In genomic region chr17:45756831-45757230, GRCm38 (mm10) we compare ENCODE assay signal across 32 mouse cellular contexts. TPM values are rescaled to one million over a fixed set of nuclear protein-coding genes. Genes with fewer than 3 reads are reported as not detected.
A peak's percentile ranks its signal among the peaks of the same experiment; 100 is the strongest.
DNase-seq lines count a peak whose midpoint lies in the region; ATAC-seq and TF ChIP-seq lines count a peak whose summit lies in the region.
"Had no signal": no experiment of that assay in that cellular context is flagged by ENCODE, and none has a peak within 500 bp of the region (broad histone marks: within the 10 kb centered on the region; RNA-seq: fewer than 3 reads in every experiment).

No protein-coding gene starts in this region.

- no peak for TF ChIP-seq CTCF in lung, postnatal 0 days (IDR thresholded peaks at IDR 0.05)

- no peaks in the 10 kb centered on the region; the same call in 1 of the 2 replicates for H3K27me3 ChIP-seq in neural tube, embryonic 14.5 days (ENCODE audit: control insufficient read depth, insufficient read depth, low read length)
- no peaks in the 10 kb centered on the region for H3K27me3 ChIP-seq in neural tube, embryonic 15.5 days (replicated peaks)
- 0 out of 2 replicates have a peak, but pooled peaks cover 3% of the 10 kb centered on the region for H3K27me3 ChIP-seq in limb, embryonic 13.5 days
- H3K27me3 ChIP-seq in midbrain, embryonic 15.5 days (replicated peaks) = no peaks in the 10 kb centered on the region
- no peaks in the 10 kb centered on the region for H3K27me3 ChIP-seq in lung, postnatal 0 days (replicated peaks; ENCODE audit: insufficient read depth, low read length)
- H3K27me3 ChIP-seq: forebrain, embryonic 15.5 days; hindbrain, embryonic 12.5 days; neural tube, embryonic 13.5 days; stomach, embryonic 15.5 days had no signal

- no peaks in the 10 kb centered on the region for H3K36me3 ChIP-seq in neural tube, embryonic 14.5 days (ENCODE audit: control insufficient read depth, insufficient read depth, low read length)
- no peaks in the 10 kb centered on the region for H3K36me3 ChIP-seq in neural tube, embryonic 15.5 days
- H3K36me3 ChIP-seq in limb, embryonic 13.5 days = no peaks in the 10 kb centered on the region
- H3K36me3 ChIP-seq in midbrain, embryonic 15.5 days (replicated peaks) = no peaks in the 10 kb centered on the region
- no peaks in the 10 kb centered on the region for H3K36me3 ChIP-seq in lung, postnatal 0 days (ENCODE audit: insufficient read depth, low read length)
- H3K36me3 ChIP-seq: forebrain, embryonic 15.5 days; hindbrain, embryonic 12.5 days; liver, embryonic 12.5 days; neural tube, embryonic 13.5 days; stomach, embryonic 15.5 days had no signal

- ATAC-seq in neural tube, embryonic 14.5 days (ENCODE audit: low read depth) = no peak
- no peak for ATAC-seq in neural tube, embryonic 15.5 days (ENCODE audit: low FRiP score)
- ATAC-seq in limb, embryonic 13.5 days (ENCODE audit: low FRiP score, low read depth) = 0 out of 2 replicates have a peak, but pooled peaks have one; percentile 10
- ATAC-seq in midbrain, embryonic 15.5 days (replicated peaks) = no peak
- no peak for ATAC-seq in lung, postnatal 0 days
- ATAC-seq: activated CD4-positive, CD25-positive, alpha-beta regulatory T cell, adult 4 months; forebrain, embryonic 15.5 days; intestine, embryonic 16.5 days; liver, embryonic 12.5 days; liver, postnatal 0 days had no signal

- peak; percentile 29 for DNase-seq in embryo, embryonic 10 days (ENCODE audit: low spot score)
- DNase-seq in embryo, embryonic 10.5 days (ENCODE audit: low spot score) = no peak
- no peak for DNase-seq in lung, postnatal 0 days (ENCODE audit: low spot score)
- DNase-seq: adrenal gland, adult 2 months; adrenal gland, postnatal 36 days; cerebellum, adult 8-10 months; cerebellum, postnatal 36 days; gastrocnemius, adult 2 months; heart, postnatal 14 days; kidney, adult 8-10 months; kidney, postnatal 4 days; layer of hippocampus, postnatal 36 days; liver, postnatal 0 days; retina, postnatal 1 day; right cerebral cortex, postnatal 14 days had no signal

- H3K9ac ChIP-seq in neural tube, embryonic 14.5 days (replicated peaks; ENCODE audit: low read depth, low read length) = 0 out of 2 replicates have a peak overlapping the region, but pooled peaks have one; percentile 16
- H3K9ac ChIP-seq in neural tube, embryonic 15.5 days (replicated peaks) = no peak overlapping the region
- no peak overlapping the region; the same call in 1 of the 2 replicates for H3K9ac ChIP-seq in limb, embryonic 13.5 days
- H3K9ac ChIP-seq in midbrain, embryonic 15.5 days = no peak overlapping the region
- no peak overlapping the region for H3K9ac ChIP-seq in lung, postnatal 0 days (replicated peaks; ENCODE audit: low read depth)
- H3K9ac ChIP-seq: forebrain, embryonic 15.5 days; hindbrain, embryonic 12.5 days; liver, embryonic 12.5 days; liver, postnatal 0 days; neural tube, embryonic 13.5 days; stomach, embryonic 15.5 days had no signal

- H3K4me2 ChIP-seq in neural tube, embryonic 14.5 days (ENCODE audit: low read depth, low read length) = no peak overlapping the region
- H3K4me2 ChIP-seq in neural tube, embryonic 15.5 days = no peak overlapping the region
- no peak overlapping the region; the same call in 1 of the 2 replicates for H3K4me2 ChIP-seq in limb, embryonic 13.5 days (replicated peaks)
- H3K4me2 ChIP-seq in midbrain, embryonic 15.5 days = no peak overlapping the region
- no peak overlapping the region for H3K4me2 ChIP-seq in lung, postnatal 0 days (replicated peaks; ENCODE audit: low read depth, low read length)
- H3K4me2 ChIP-seq: forebrain, embryonic 15.5 days; hindbrain, embryonic 12.5 days; liver, embryonic 12.5 days; midbrain, embryonic 11.5 days; neural tube, embryonic 13.5 days; stomach, embryonic 15.5 days had no signal

- H3K4me1 ChIP-seq in neural tube, embryonic 14.5 days (ENCODE audit: control insufficient read depth, insufficient read depth, low read length) = 0 out of 2 replicates have a peak, but pooled peaks cover 6% of the 10 kb centered on the region
- H3K4me1 ChIP-seq in neural tube, embryonic 15.5 days = peaks cover 25% of the 10 kb centered on the region
- peaks cover 26% of the 10 kb centered on the region for H3K4me1 ChIP-seq in limb, embryonic 13.5 days
- 0 out of 2 replicates have a peak, but pooled peaks cover 5% of the 10 kb centered on the region for H3K4me1 ChIP-seq in midbrain, embryonic 15.5 days
- no peaks in the 10 kb centered on the region for H3K4me1 ChIP-seq in lung, postnatal 0 days (ENCODE audit: insufficient read depth, low read depth, low read length)

- no peaks in the 10 kb centered on the region for H3K9me3 ChIP-seq in neural tube, embryonic 14.5 days (ENCODE audit: control insufficient read depth, low read length)
- H3K9me3 ChIP-seq in neural tube, embryonic 15.5 days (replicated peaks) = no peaks in the 10 kb centered on the region
- H3K9me3 ChIP-seq in limb, embryonic 13.5 days = no peaks in the 10 kb centered on the region
- H3K9me3 ChIP-seq in midbrain, embryonic 15.5 days = no peaks in the 10 kb centered on the region
- no peaks in the 10 kb centered on the region for H3K9me3 ChIP-seq in lung, postnatal 0 days (ENCODE audit: low read length)
- H3K9me3 ChIP-seq: forebrain, embryonic 15.5 days; hindbrain, embryonic 12.5 days; liver, embryonic 12.5 days; neural tube, embryonic 13.5 days; stomach, embryonic 15.5 days had no signal

- H3K4me3 ChIP-seq in neural tube, embryonic 14.5 days (ENCODE audit: low read depth, low read length) = no peak overlapping the region
- H3K4me3 ChIP-seq in neural tube, embryonic 15.5 days (replicated peaks) = no peak overlapping the region
- H3K4me3 ChIP-seq in limb, embryonic 13.5 days = no peak overlapping the region
- H3K4me3 ChIP-seq in midbrain, embryonic 15.5 days = no peak overlapping the region
- H3K4me3 ChIP-seq in lung, postnatal 0 days (ENCODE audit: low read depth, low read length) = no peak overlapping the region
- H3K4me3 ChIP-seq: forebrain, embryonic 15.5 days; gastrocnemius, adult 2 months; hindbrain, embryonic 12.5 days; liver, embryonic 12.5 days; neural tube, embryonic 13.5 days; stomach, embryonic 15.5 days had no signal

- TF ChIP-seq EP300 in lung, postnatal 0 days (IDR thresholded peaks at IDR 0.05) = no peak

- 37% methylated on average over 5 of the region's 5 CpGs for WGBS in neural tube, embryonic 14.5 days
- WGBS in neural tube, embryonic 15.5 days = 41% methylated on average over 5 of the region's 5 CpGs
- WGBS in limb, embryonic 13.5 days = 12% methylated on average over 5 of the region's 5 CpGs
- 80% methylated on average over 5 of the region's 5 CpGs for WGBS in midbrain, embryonic 15.5 days
- 73% methylated on average over 5 of the region's 5 CpGs for WGBS in lung, postnatal 0 days

- H3K27ac ChIP-seq in neural tube, embryonic 14.5 days (ENCODE audit: low read depth, low read length) = no peak overlapping the region
- H3K27ac ChIP-seq in neural tube, embryonic 15.5 days (replicated peaks) = no peak overlapping the region
- H3K27ac ChIP-seq in limb, embryonic 13.5 days = no peak overlapping the region
- H3K27ac ChIP-seq in midbrain, embryonic 15.5 days = no peak overlapping the region
- H3K27ac ChIP-seq in lung, postnatal 0 days (ENCODE audit: low read length) = no peak overlapping the region
- H3K27ac ChIP-seq: forebrain, embryonic 15.5 days; gastrocnemius, adult 2 months; hindbrain, embryonic 12.5 days; kidney, postnatal 0 days; liver, embryonic 12.5 days; neural tube, embryonic 13.5 days; stomach, embryonic 15.5 days had no signal

RNA-seq across cellular contexts. Expression of gene 1600014C23Rik, which starts 23.2 kb away (rescaled TPM):
- not detected in 2 replicates for polyA plus RNA-seq in neural tube, embryonic 14.5 days (2014; fragmentation: Nextera tagmentation; extraction: Ambion mirVana)
- 0.40 TPM in 1 of 2 replicates, not detected in the other for polyA plus RNA-seq in neural tube, embryonic 15.5 days (2015; fragmentation: Nextera tagmentation; extraction: Ambion mirVana)
- polyA plus RNA-seq in limb, embryonic 13.5 days (2015; fragmentation: Nextera tagmentation; extraction: Ambion mirVana) = not detected in 2 replicates
- polyA plus RNA-seq in midbrain, embryonic 15.5 days (2015; fragmentation: Nextera tagmentation; extraction: Ambion mirVana) = 0.61 TPM in 1 of 2 replicates, not detected in the other
- not detected in 2 replicates for polyA plus RNA-seq in lung, postnatal 0 days (2015; fragmentation: Nextera tagmentation; extraction: Ambion mirVana)
- polyA plus RNA-seq: activated CD4-positive, CD25-positive, alpha-beta regulatory T cell, adult 4 months; adrenal gland, adult 2 months; C2C12; embryonic facial prominence, embryonic 11.5 days; forebrain, embryonic 15.5 days; hindbrain, embryonic 12.5 days; liver, embryonic 12.5 days; liver, postnatal 0 days; lung, embryonic 16.5 days; neural tube, embryonic 13.5 days; small intestine, adult 2 months; stomach, embryonic 15.5 days had no signal
